Mouse (Mus musculus) liver, embryonic 16.5 days (tissue): Measurements from ENCODE around the gene Pfn1. TPM values are rescaled to one million over a fixed set of nuclear protein-coding genes. Genes with fewer than 3 reads are reported as not detected.

Experiments
- ATAC-seq: fragments of 200-750 bp; cut with Nextera tagmentation; 2 replicates; pipeline ENCODE4 v1.8.0; 2017; ENCODE audit warnings: low read depth, mild to moderate bottlenecking, moderate number of reproducible peaks, moderate library complexity
- H3K27ac ChIP-seq: fragments of 300-500 bp; sonication (generic); 2 replicates; pipeline ENCODE4 v1.5.1; 2014; ENCODE audit warnings: mild to moderate bottlenecking, low read length
- H3K27me3 ChIP-seq: fragments of 300-500 bp; sonication (generic); 2 replicates; pipeline ENCODE4 v1.6.1; 2014; ENCODE audit warnings: low read depth, low read length, mixed read lengths; ENCODE audit not compliant: control insufficient read depth, insufficient read depth
- H3K36me3 ChIP-seq: fragments of 300-500 bp; sonication (generic); 2 replicates; pipeline ENCODE4 v1.6.1; 2014; ENCODE audit warnings: mild to moderate bottlenecking; ENCODE audit not compliant: control insufficient read depth, insufficient read depth
- H3K4me1 ChIP-seq: fragments of 300-500 bp; sonication (generic); 2 replicates; pipeline ENCODE4 v1.6.1; 2014; ENCODE audit warnings: low read depth, low read length, mixed read lengths; ENCODE audit not compliant: control insufficient read depth
- H3K4me2 ChIP-seq: fragments of 300-500 bp; sonication (generic); 2 replicates; pipeline ENCODE4 v1.6.1; 2014; ENCODE audit warnings: low read depth, low read length, mixed read lengths
- H3K4me3 ChIP-seq: fragments of 300-500 bp; sonication (generic); 2 replicates; pipeline ENCODE4 v1.5.1; 2014; ENCODE audit warnings: low read depth, mild to moderate bottlenecking, low read length
- H3K9ac ChIP-seq: fragments of 300-500 bp; sonication (generic); 2 replicates; pipeline ENCODE4 v1.6.1; 2014; ENCODE audit warnings: low read depth, low read length
- H3K9me3 ChIP-seq: fragments of 300-500 bp; sonication (generic); replicated peaks from 2 replicates; pipeline ENCODE4 v1.6.1; 2016; ENCODE audit warnings: low read length; ENCODE audit not compliant: control insufficient read depth
- WGBS: fragments of 180-500 bp; shearing (Covaris S2); extraction: QIAGEN DNeasy Blood & Tissue Kit; methylation state at CpG from one replicate; pipeline ENCODE4 v1.1.7; 2014; ENCODE audit not compliant: insufficient replicate concordance; 5-methylcytosine and 5-hydroxymethylcytosine counted together
- polyA plus RNA-seq: library from polyadenylated mRNA; unstranded; fragments of >200 nt; fragmentation: Nextera tagmentation; extraction: Ambion mirVana; gene quantifications from 2 replicates; pipeline ENCODE4 v1.2.1, GENCODE M21; 2015

Pfn1 gene
- polyA plus RNA-seq, 1 experiment from 2014 or later = 965 TPM

GRCm38 (mm10) chr11:70607611-70608010 is 46.8 kb downstream of the Pfn1 start:
- WGBS = 61% methylated on average over 9 of the region's 9 CpGs
- no peaks in the 10 kb centered on the region for H3K4me1 ChIP-seq
- H3K9me3 ChIP-seq = no peaks in the 10 kb centered on the region
- no peak overlapping the region for H3K4me2 ChIP-seq
- no peaks in the 10 kb centered on the region for H3K27me3 ChIP-seq
- no peak overlapping the region for H3K9ac ChIP-seq
- peaks cover 2% of the 10 kb centered on the region for H3K36me3 ChIP-seq
- ATAC-seq = no peak
- H3K4me3 ChIP-seq = no peak overlapping the region
- no peak overlapping the region for H3K27ac ChIP-seq

- no peaks in the 10 kb centered on the region for H3K9me3 ChIP-seq
- no peak overlapping the region for H3K27ac ChIP-seq
- no peak overlapping the region for H3K4me3 ChIP-seq
- no peaks in the 10 kb centered on the region for H3K4me1 ChIP-seq
- no peak for ATAC-seq
- H3K4me2 ChIP-seq = no peak overlapping the region
- H3K9ac ChIP-seq = no peak overlapping the region
- peaks cover 2% of the 10 kb centered on the region for H3K36me3 ChIP-seq
- H3K27me3 ChIP-seq = no peaks in the 10 kb centered on the region
- 83% methylated on average over 12 of the region's 12 CpGs for WGBS
Measured at GRCm38 (mm10) chr11:70606717-70607116, 47.7 kb downstream of the Pfn1 start.

- H3K4me2 ChIP-seq = no peak overlapping the region
- WGBS = 59% methylated on average over 14 of the region's 14 CpGs
- H3K36me3 ChIP-seq = peaks cover 2% of the 10 kb centered on the region
- no peak overlapping the region for H3K4me3 ChIP-seq
- H3K27me3 ChIP-seq = no peaks in the 10 kb centered on the region
- ATAC-seq = no peak
- H3K9me3 ChIP-seq = no peaks in the 10 kb centered on the region
- no peak overlapping the region for H3K9ac ChIP-seq
- H3K4me1 ChIP-seq = no peaks in the 10 kb centered on the region
- no peak overlapping the region for H3K27ac ChIP-seq
Measured at GRCm38 (mm10) chr11:70605024-70605566, 49.3 kb downstream of the Pfn1 start.

Other genes starting within 250 kb of the Pfn1 start
- gene Pelp1, start 244.6 kb downstream of the Pfn1 start, polyA plus RNA-seq = 11.1 and 13.1 TPM in 2 replicates
- gene Arrb2, start 222.0 kb downstream of the Pfn1 start, polyA plus RNA-seq = 15.0 and 15.8 TPM in 2 replicates
- 12.8 and 13.7 TPM in 2 replicates for gene Med11, start 202.7 kb downstream of the Pfn1 start, polyA plus RNA-seq
- 0.42 and 0.87 TPM in 2 replicates for gene Zmynd15, start 195.2 kb downstream of the Pfn1 start, polyA plus RNA-seq
- 2.6 and 3.0 TPM in 2 replicates for gene Cxcl16, start 194.7 kb downstream of the Pfn1 start, polyA plus RNA-seq
- gene Tm4sf5, start 149.4 kb downstream of the Pfn1 start, polyA plus RNA-seq = 0.65 and 2.3 TPM in 2 replicates
- gene Vmo1, start 140.0 kb downstream of the Pfn1 start, polyA plus RNA-seq = 0.44 and 0.65 TPM in 2 replicates
- 33.8 and 35.3 TPM in 2 replicates for gene Gltpd2, start 135.4 kb downstream of the Pfn1 start, polyA plus RNA-seq
- 291 and 307 TPM in 2 replicates for gene Psmb6, start 129.3 kb downstream of the Pfn1 start, polyA plus RNA-seq
- gene Gm40193, start 121.7 kb downstream of the Pfn1 start, polyA plus RNA-seq = not detected in 2 replicates
- gene Pld2, start 114.6 kb downstream of the Pfn1 start, polyA plus RNA-seq = 2.1 and 2.9 TPM in 2 replicates
- 4.0 and 6.0 TPM in 2 replicates for gene Mink1, start 91.8 kb downstream of the Pfn1 start, polyA plus RNA-seq
- not detected in 2 replicates for gene 4930544D05Rik, start 38.8 kb downstream of the Pfn1 start, polyA plus RNA-seq
- gene Chrne, start 35.4 kb downstream of the Pfn1 start, polyA plus RNA-seq = not detected in 2 replicates
- 2.3 and 3.9 TPM in 2 replicates for gene Gp1ba, start 15.5 kb downstream of the Pfn1 start, polyA plus RNA-seq
- 76.4 and 79.6 TPM in 2 replicates for gene Rnf167, start 7.4 kb downstream of the Pfn1 start, polyA plus RNA-seq
- 74.5 and 79.2 TPM in 2 replicates for gene Slc25a11, start 7.2 kb downstream of the Pfn1 start, polyA plus RNA-seq
- 11.6 and 22.1 TPM in 2 replicates for gene Eno3, start 2.6 kb upstream of the Pfn1 start, polyA plus RNA-seq
- 57.5 and 59.7 TPM in 2 replicates for gene Spag7, start 14.8 kb upstream of the Pfn1 start, polyA plus RNA-seq
- 3.0 and 4.3 TPM in 2 replicates for gene Camta2, start 33.5 kb upstream of the Pfn1 start, polyA plus RNA-seq
- gene Inca1, start 45.5 kb upstream of the Pfn1 start, polyA plus RNA-seq = 1.1 and 1.4 TPM in 2 replicates
- 0.77 and 1.1 TPM in 2 replicates for gene Kif1c, start 45.9 kb upstream of the Pfn1 start, polyA plus RNA-seq
- gene Zfp3, start 109.6 kb upstream of the Pfn1 start, polyA plus RNA-seq = 1.3 and 1.6 TPM in 2 replicates
- 0.57 and 1.0 TPM in 2 replicates for gene Scimp, start 157.9 kb upstream of the Pfn1 start, polyA plus RNA-seq
- gene Rabep1, start 190.1 kb upstream of the Pfn1 start, polyA plus RNA-seq = 11.6 and 11.8 TPM in 2 replicates